Mouse (Mus musculus): ENCODE measurements around the gene Cacna2d2. TPM values are rescaled to one million over a fixed set of nuclear protein-coding genes. Genes with fewer than 3 reads are reported as not detected.

Cacna2d2 gene
- polyA plus RNA-seq, 1 experiment: not detected

DNA sequence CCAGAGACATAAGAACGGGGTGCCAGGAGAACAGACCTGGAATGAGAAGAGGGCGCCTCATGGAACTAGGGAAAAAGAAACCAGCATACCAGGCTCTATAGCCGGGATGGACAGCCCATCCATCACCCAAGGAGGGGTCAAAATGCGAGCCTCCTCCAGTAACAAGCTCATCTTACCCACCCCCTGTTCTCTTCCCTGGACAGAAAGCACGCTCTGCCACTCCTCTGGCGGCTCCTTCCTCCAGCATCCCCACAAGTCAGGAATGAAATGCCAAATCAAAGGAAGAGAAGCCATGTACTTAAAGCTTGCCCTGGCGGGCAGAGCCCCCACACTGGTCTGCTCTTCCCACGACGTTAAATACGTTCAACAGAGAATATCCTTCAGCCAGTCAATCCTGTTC is 141.6 kb downstream of the Cacna2d2 start:
- Histone ChIP-seq H3K27ac (ENCODE audit: insufficient read depth, low read length) (no peak overlapping the region), H3K4me3 (ENCODE audit: insufficient read depth, low read length) (peak overlapping the region; percentile 62), H3K4me1 (ENCODE audit: control insufficient read depth, insufficient read depth, low read length) (peaks cover 8% of the 10 kb centered on the region; the same call in 1 of the 2 replicates)
- TF ChIP-seq CTCF (IDR thresholded peaks at IDR 0.05; ENCODE audit: borderline replicate concordance, insufficient read depth, low read length) (no peak), POLR2A (IDR thresholded peaks at IDR 0.05; ENCODE audit: low read depth, low read length) (no peak)

- peak; percentile 70 for TF ChIP-seq POLR2A (IDR thresholded peaks at IDR 0.05; ENCODE audit: low read depth, low read length)
- no peak for TF ChIP-seq CTCF (IDR thresholded peaks at IDR 0.05; ENCODE audit: borderline replicate concordance, insufficient read depth, low read length)
- Histone ChIP-seq H3K4me1 (ENCODE audit: control insufficient read depth, insufficient read depth, low read length) (peaks cover 4% of the 10 kb centered on the region; the same call in 1 of the 2 replicates), H3K27ac (ENCODE audit: insufficient read depth, low read length) (no peak within 1 kb of the TSS), H3K4me3 (ENCODE audit: insufficient read depth, low read length) (peak within 1 kb of the TSS; percentile 62)
Measured at GRCm38 (mm10) chr9:107541474-107542351, 142.3 kb downstream of the Cacna2d2 start, which contains the start of the genes Cyb561d2 and Nprl2. Gene Cyb561d2 (minus strand): TSS chr9:107542193. Gene Nprl2 (plus strand): TSS chr9:107542226.

DNA sequence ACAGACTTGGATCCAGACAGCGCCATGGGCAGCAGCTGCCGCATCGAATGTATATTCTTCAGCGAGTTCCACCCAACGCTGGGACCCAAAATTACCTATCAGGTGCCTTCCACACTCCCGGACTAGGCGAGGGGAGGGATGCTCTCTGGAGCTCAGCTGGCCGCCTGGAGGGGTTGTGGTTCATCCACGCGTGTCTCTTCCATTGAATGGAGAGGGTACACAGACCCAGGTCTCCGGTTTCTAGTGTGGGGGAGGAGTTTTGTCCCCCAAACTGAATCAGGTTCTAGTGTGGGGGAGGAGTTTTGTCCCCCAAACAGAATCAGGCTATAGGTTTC is 142.9 kb downstream of the Cacna2d2 start:
- 0 out of 2 replicates have a peak, but pooled peaks cover 3% of the 10 kb centered on the region for H3K4me1 ChIP-seq (ENCODE audit: control insufficient read depth, insufficient read depth, low read length)
- TF ChIP-seq CTCF (IDR thresholded peaks at IDR 0.05; ENCODE audit: borderline replicate concordance, insufficient read depth, low read length) (no peak), POLR2A (IDR thresholded peaks at IDR 0.05; ENCODE audit: low read depth, low read length) (no peak)

DNA sequence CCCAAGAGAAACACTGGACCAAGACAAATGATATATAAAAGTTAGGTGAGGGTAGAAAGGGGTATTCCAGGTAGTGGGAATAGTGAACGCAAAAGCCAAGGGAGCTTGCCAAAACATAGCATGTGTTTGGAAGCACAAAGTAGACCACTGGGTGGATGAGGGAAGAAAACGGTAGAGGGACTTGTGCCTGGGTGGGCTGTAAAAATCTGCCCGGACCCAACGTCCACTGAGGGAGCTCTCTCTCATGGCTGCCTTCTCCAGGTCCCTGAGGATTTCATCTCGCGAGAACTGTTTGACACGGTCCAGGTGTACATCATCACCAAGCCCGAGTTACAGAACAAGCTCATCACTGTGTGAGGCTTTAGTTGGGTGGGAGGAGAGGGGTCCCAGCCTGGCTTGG is 143.3 kb downstream of the Cacna2d2 start:
- Histone ChIP-seq H3K4me1 (ENCODE audit: control insufficient read depth, insufficient read depth, low read length) (0 out of 2 replicates have a peak, but pooled peaks cover 3% of the 10 kb centered on the region), H3K4me3 (ENCODE audit: insufficient read depth, low read length) (peak overlapping the region; percentile 62), H3K27ac (ENCODE audit: insufficient read depth, low read length) (no peak overlapping the region)
- no peak for TF ChIP-seq CTCF (IDR thresholded peaks at IDR 0.05; ENCODE audit: borderline replicate concordance, insufficient read depth, low read length)
- TF ChIP-seq POLR2A (IDR thresholded peaks at IDR 0.05; ENCODE audit: low read depth, low read length): no peak

More for the DNA sequence above, 142.9 kb downstream of the Cacna2d2 start:
- H3K27ac ChIP-seq (ENCODE audit: insufficient read depth, low read length): no peak overlapping the region
- peak overlapping the region; percentile 62 for H3K4me3 ChIP-seq (ENCODE audit: insufficient read depth, low read length)

DNA sequence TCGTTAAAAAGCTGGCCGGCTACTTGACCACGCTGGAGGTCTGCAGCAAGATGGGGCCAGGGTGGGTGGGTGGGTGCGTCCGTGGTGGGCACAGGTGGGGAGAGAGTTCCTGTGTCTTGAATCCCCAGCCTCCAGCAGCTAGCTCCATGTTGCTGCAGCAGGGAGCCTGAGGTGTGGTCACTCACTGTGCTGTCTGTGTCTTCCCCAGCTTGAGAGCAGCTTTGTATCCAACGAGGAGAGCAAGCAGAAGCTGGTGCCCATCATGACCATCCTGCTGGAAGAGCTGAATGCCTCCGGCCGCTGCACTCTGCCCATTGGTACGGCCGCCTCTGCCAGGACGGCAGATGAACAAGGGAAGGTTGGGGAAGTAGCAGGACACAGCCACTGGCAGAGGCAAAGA is 143.9 kb downstream of the Cacna2d2 start:
- Histone ChIP-seq H3K27ac (ENCODE audit: insufficient read depth, low read length) (no peak overlapping the region), H3K4me3 (ENCODE audit: insufficient read depth, low read length) (no peak overlapping the region), H3K4me1 (ENCODE audit: control insufficient read depth, insufficient read depth, low read length) (0 out of 2 replicates have a peak, but pooled peaks cover 3% of the 10 kb centered on the region)
- no peak for TF ChIP-seq CTCF (IDR thresholded peaks at IDR 0.05; ENCODE audit: borderline replicate concordance, insufficient read depth, low read length)
- TF ChIP-seq POLR2A (IDR thresholded peaks at IDR 0.05; ENCODE audit: low read depth, low read length): no peak

- Histone ChIP-seq H3K4me3 (ENCODE audit: insufficient read depth, low read length) (no peak overlapping the region), H3K4me1 (ENCODE audit: control insufficient read depth, insufficient read depth, low read length) (0 out of 2 replicates have a peak, but pooled peaks cover 3% of the 10 kb centered on the region), H3K27ac (ENCODE audit: insufficient read depth, low read length) (no peak overlapping the region)
- TF ChIP-seq POLR2A (IDR thresholded peaks at IDR 0.05; ENCODE audit: low read depth, low read length): no peak
Measured at GRCm38 (mm10) chr9:107544196-107544700, 144.8 kb downstream of the Cacna2d2 start.

GRCm38 (mm10) chr9:107544729-107545128 is 145.3 kb downstream of the Cacna2d2 start:
- 0 out of 2 replicates have a peak, but pooled peaks cover 3% of the 10 kb centered on the region for H3K4me1 ChIP-seq (ENCODE audit: control insufficient read depth, insufficient read depth, low read length)
- no peak overlapping the region for H3K4me3 ChIP-seq (ENCODE audit: insufficient read depth, low read length)
- no peak overlapping the region for H3K27ac ChIP-seq (ENCODE audit: insufficient read depth, low read length)
- no peak for TF ChIP-seq CTCF (IDR thresholded peaks at IDR 0.05; ENCODE audit: borderline replicate concordance, insufficient read depth, low read length)
- TF ChIP-seq POLR2A (IDR thresholded peaks at IDR 0.05; ENCODE audit: low read depth, low read length): no peak

DNA sequence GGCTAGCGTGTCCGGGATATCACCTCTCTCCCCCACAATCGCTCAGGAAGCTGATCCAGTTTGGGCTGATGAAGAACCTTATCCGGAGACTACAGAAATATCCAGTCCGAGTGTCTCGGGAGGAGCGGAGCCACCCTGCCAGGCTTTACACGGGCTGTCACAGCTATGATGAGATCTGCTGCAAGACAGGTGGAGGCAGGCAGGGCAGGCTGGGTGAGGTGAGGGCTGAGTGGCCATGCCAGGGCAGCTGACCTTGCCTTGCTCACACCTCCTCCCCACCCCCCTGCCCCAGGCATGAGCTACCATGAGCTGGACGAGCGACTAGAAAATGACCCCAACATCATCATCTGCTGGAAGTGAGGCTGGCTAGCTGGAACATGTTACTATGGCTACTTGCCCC is 145.8 kb downstream of the Cacna2d2 start:
- TF ChIP-seq CTCF (IDR thresholded peaks at IDR 0.05; ENCODE audit: borderline replicate concordance, insufficient read depth, low read length) (no peak), POLR2A (IDR thresholded peaks at IDR 0.05; ENCODE audit: low read depth, low read length) (no peak)
- H3K4me1 ChIP-seq (ENCODE audit: control insufficient read depth, insufficient read depth, low read length): 0 out of 2 replicates have a peak, but pooled peaks cover 3% of the 10 kb centered on the region
- no peak overlapping the region for H3K27ac ChIP-seq (ENCODE audit: insufficient read depth, low read length)
- H3K4me3 ChIP-seq (ENCODE audit: insufficient read depth, low read length): no peak overlapping the region

GRCm38 (mm10) chr9:107545602-107546001 is 146.2 kb downstream of the Cacna2d2 start:
- TF ChIP-seq POLR2A (IDR thresholded peaks at IDR 0.05; ENCODE audit: low read depth, low read length): no peak
- TF ChIP-seq CTCF (IDR thresholded peaks at IDR 0.05; ENCODE audit: borderline replicate concordance, insufficient read depth, low read length): peak; percentile 75
- H3K4me3 ChIP-seq (ENCODE audit: insufficient read depth, low read length): no peak overlapping the region

GRCm38 (mm10) chr9:107547026-107547425 is 147.6 kb downstream of the Cacna2d2 start, which contains the start of gene Zmynd10:
Gene Zmynd10 (plus strand): TSS chr9:107547298.
- no peaks in the 10 kb centered on the region; the same call in 1 of the 2 replicates for H3K4me1 ChIP-seq (ENCODE audit: control insufficient read depth, insufficient read depth, low read length)
- no peak within 1 kb of the TSS for H3K27ac ChIP-seq (ENCODE audit: insufficient read depth, low read length)
- no peak within 1 kb of the TSS for H3K4me3 ChIP-seq (ENCODE audit: insufficient read depth, low read length)
- TF ChIP-seq CTCF (IDR thresholded peaks at IDR 0.05; ENCODE audit: borderline replicate concordance, insufficient read depth, low read length) (no peak), POLR2A (IDR thresholded peaks at IDR 0.05; ENCODE audit: low read depth, low read length) (no peak)

More at GRCm38 (mm10) chr9:107545602-107546001, 146.2 kb downstream of the Cacna2d2 start:
- H3K27ac ChIP-seq (ENCODE audit: insufficient read depth, low read length): no peak overlapping the region
- H3K4me1 ChIP-seq (ENCODE audit: control insufficient read depth, insufficient read depth, low read length): 0 out of 2 replicates have a peak, but pooled peaks cover 3% of the 10 kb centered on the region

All from embryonic fibroblast, embryonic 13.5 days (primary cell).